Mouse (Mus musculus) retina, postnatal 1 day (tissue): ENCODE measurements around the gene Adsl.
A peak's percentile ranks its signal among the peaks of the same experiment; 100 is the strongest.
"Not testable (repeated sequence)": the region's sequence is repeated elsewhere in the genome, so short reads cannot be mapped to it uniquely, and the experiment has no call there.

Source experiments
- DNase-seq: peaks from one replicate; pipeline ENCODE4 v3.0.0-alpha.2; 2012

Adsl gene

GRCm38 (mm10) chr15:80948145-80949135 lies at the start of gene Adsl:
Gene Adsl, plus strand, starts transcription at chr15:80948490.
- peak; percentile 94 for DNase-seq

GRCm38 (mm10) chr15:80899806-80900205 lies 48.5 kb upstream of the Adsl start:
- no peak for DNase-seq

- DNase-seq = no peak
Measured at GRCm38 (mm10) chr15:80901806-80902513, 46.3 kb upstream of the Adsl start.

- not testable (repeated sequence) for DNase-seq
Measured at GRCm38 (mm10) chr15:80904776-80905175, 43.5 kb upstream of the Adsl start.

- no peak for DNase-seq
Measured at GRCm38 (mm10) chr15:80910183-80910582, 38.1 kb upstream of the Adsl start.

GRCm38 (mm10) chr15:80910790-80911531 lies 37.3 kb upstream of the Adsl start:
- DNase-seq = no peak

- DNase-seq = no peak
Measured at GRCm38 (mm10) chr15:80912175-80912574, 36.1 kb upstream of the Adsl start.

- DNase-seq = no peak
Measured at GRCm38 (mm10) chr15:80913803-80914202, 34.5 kb upstream of the Adsl start.

- no peak for DNase-seq
Measured at GRCm38 (mm10) chr15:80915850-80916249, 32.4 kb upstream of the Adsl start.

- DNase-seq = no peak
Measured at GRCm38 (mm10) chr15:80916621-80917020, 31.7 kb upstream of the Adsl start.

- DNase-seq = no peak
Measured at GRCm38 (mm10) chr15:80920346-80920745, 27.9 kb upstream of the Adsl start.

GRCm38 (mm10) chr15:80921781-80922180 lies 26.5 kb upstream of the Adsl start:
- DNase-seq = no peak

GRCm38 (mm10) chr15:80924211-80924610 lies 24.1 kb upstream of the Adsl start:
- no peak for DNase-seq

GRCm38 (mm10) chr15:80928811-80929355 lies 19.4 kb upstream of the Adsl start:
- DNase-seq = no peak

GRCm38 (mm10) chr15:80930048-80930571 lies 18.2 kb upstream of the Adsl start:
- DNase-seq = no peak

- DNase-seq = not testable (repeated sequence)
Measured at GRCm38 (mm10) chr15:80930676-80931320, 17.5 kb upstream of the Adsl start.

- no peak for DNase-seq
Measured at GRCm38 (mm10) chr15:80931345-80931960, 16.8 kb upstream of the Adsl start.

- DNase-seq = no peak
Measured at GRCm38 (mm10) chr15:80934841-80935240, 13.4 kb upstream of the Adsl start.

- no peak for DNase-seq
Measured at GRCm38 (mm10) chr15:80936686-80937085, 11.6 kb upstream of the Adsl start.

GRCm38 (mm10) chr15:80938615-80939014 lies 9.7 kb upstream of the Adsl start:
- no peak for DNase-seq

- no peak for DNase-seq
Measured at GRCm38 (mm10) chr15:80939401-80939800, 8.9 kb upstream of the Adsl start.
